Mouse (Mus musculus): Measurements from ENCODE around the gene D1Pas1. TPM values are rescaled to one million over a fixed set of nuclear protein-coding genes. Genes with fewer than 3 reads are reported as not detected.

The D1Pas1 gene
- polyA plus RNA-seq, 1 experiment = not detected

- TF ChIP-seq GATA1 (IDR thresholded peaks at IDR 0.05; ENCODE audit: low read length) = no peak
These were observed 44.4 kb downstream of the D1Pas1 start for GRCm38 (mm10) chr1:187011601-187012000.

GRCm38 (mm10) chr1:187014141-187014540 lies 46.9 kb downstream of the D1Pas1 start:
- no peak for TF ChIP-seq GATA1 (IDR thresholded peaks at IDR 0.05; ENCODE audit: low read length)

GRCm38 (mm10) chr1:187015673-187016072 lies 48.5 kb downstream of the D1Pas1 start:
- no peak for TF ChIP-seq GATA1 (IDR thresholded peaks at IDR 0.05; ENCODE audit: low read length)

DNA sequence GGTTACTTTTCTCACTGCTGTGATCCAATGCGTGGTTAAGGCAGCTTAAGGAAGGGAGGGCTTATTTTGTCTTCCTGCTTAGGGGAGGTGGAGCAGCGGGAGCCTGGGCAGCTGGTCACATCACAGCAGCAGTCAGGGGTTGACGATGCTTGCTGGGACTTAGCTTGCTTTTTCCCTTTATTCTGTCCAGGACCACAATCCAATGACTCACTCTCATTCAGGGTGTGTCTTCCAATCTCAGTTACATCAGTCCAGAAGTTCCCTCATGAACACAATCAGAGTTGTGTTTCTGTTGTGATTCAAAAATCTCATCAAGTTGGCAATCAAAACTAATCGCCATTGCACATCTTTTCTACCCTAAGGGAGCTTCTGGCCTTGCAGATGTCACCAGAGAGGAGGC lies 48.9 kb downstream of the D1Pas1 start:
- no peak for TF ChIP-seq GATA1 (IDR thresholded peaks at IDR 0.05; ENCODE audit: low read length)

DNA sequence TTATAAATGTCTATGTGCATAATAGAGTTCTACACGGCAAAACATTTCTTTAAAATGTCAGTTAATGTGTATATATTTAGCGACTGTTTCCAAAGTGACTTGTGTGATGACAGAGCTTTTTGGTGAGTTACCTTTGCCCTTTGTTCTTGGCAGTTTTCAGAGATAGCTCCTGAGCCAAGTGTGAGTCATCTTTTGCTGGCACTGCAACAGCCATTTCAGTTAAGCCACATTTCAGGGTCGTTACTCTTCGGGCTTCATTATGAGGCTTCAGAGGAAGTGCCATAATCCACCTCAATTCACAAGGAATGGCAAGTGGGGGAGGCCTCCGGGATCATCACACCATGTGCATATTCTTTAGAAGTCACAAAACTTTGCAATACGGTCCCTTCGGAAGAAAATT lies 52.8 kb downstream of the D1Pas1 start:
- TF ChIP-seq GATA1 (IDR thresholded peaks at IDR 0.05; ENCODE audit: low read length) = no peak

Other genes with a start within 250 kb of the D1Pas1 start
- gene Rrp15, start 218.1 kb upstream of the D1Pas1 start, polyA plus RNA-seq (2012) = 11.6 and 15.1 TPM in 2 replicates
- not detected in 2 replicates for gene Spata17, start 248.0 kb downstream of the D1Pas1 start, polyA plus RNA-seq (2012)
- gene Gpatch2, start 248.1 kb downstream of the D1Pas1 start, polyA plus RNA-seq (2012) = 7.6 and 9.7 TPM in 2 replicates

Data from G1E-ER4 (cell line).